Mouse (Mus musculus) small intestine, adult 2 months (tissue): ENCODE measurements around the gene Tmem63a. TPM values are rescaled to one million over a fixed set of nuclear protein-coding genes. Genes with fewer than 3 reads are reported as not detected.

Experiments
- H3K27ac ChIP-seq: fragments of 200-500 bp; 2 replicates; pipeline ENCODE4 v1.5.1; 2012; ENCODE audit warnings: low read depth, low read length, control low read depth, inconsistent platforms; ENCODE audit not compliant: insufficient read depth
- H3K27me3 ChIP-seq: fragments of 200-500 bp; 2 replicates; pipeline ENCODE4 v1.6.1; 2012; ENCODE audit warnings: mild to moderate bottlenecking, moderate library complexity, low read length, inconsistent platforms; ENCODE audit not compliant: control insufficient read depth, insufficient read depth
- H3K36me3 ChIP-seq: fragments of 200-500 bp; 2 replicates; pipeline ENCODE4 v1.6.1; 2012; ENCODE audit warnings: mild to moderate bottlenecking, low read length, control low read depth, inconsistent platforms; ENCODE audit not compliant: control insufficient read depth, insufficient read depth
- H3K4me1 ChIP-seq: fragments of 200-500 bp; 2 replicates; pipeline ENCODE4 v1.6.1; 2012; ENCODE audit warnings: low read length, inconsistent platforms, mixed read lengths; ENCODE audit not compliant: control insufficient read depth, insufficient read depth, insufficient read length
- H3K4me3 ChIP-seq: fragments of 200-500 bp; 2 replicates; pipeline ENCODE4 v1.5.1; 2012; ENCODE audit warnings: low read depth, mild to moderate bottlenecking, control low read depth, inconsistent platforms, low read length, moderate library complexity
- CTCF ChIP-seq: fragments of 200-500 bp; IDR thresholded peaks from 2 replicates; pipeline ENCODE4 v1.5.1; 2012; ENCODE audit warnings: low read depth, mild to moderate bottlenecking, control low read depth, inconsistent platforms, low read length, moderate library complexity, mixed read lengths; ENCODE audit not compliant: insufficient replicate concordance, insufficient read length; ENCODE audit errors: extremely low read depth
- POLR2A ChIP-seq: fragments of 200-500 bp; IDR thresholded peaks from 2 replicates; pipeline ENCODE4 v1.6.1; 2012; ENCODE audit warnings: low read depth, mild to moderate bottlenecking, control low read depth, inconsistent platforms, low read length, moderate library complexity
- WGBS: fragments of 180-500 bp; shearing (Covaris S2); methylation state at CpG from one replicate; pipeline ENCODE4 v1.1.7; 2018; 5-methylcytosine and 5-hydroxymethylcytosine counted together
- polyA plus RNA-seq: library from polyadenylated mRNA; depleted of rRNA; stranded (reverse); fragments of >200 nt; gene quantifications from 2 replicates; pipeline ENCODE4 v1.2.3, GENCODE M21; 2012; rRNA removed

The Tmem63a gene
- polyA plus RNA-seq, 1 experiment = 23.5 TPM

DNA sequence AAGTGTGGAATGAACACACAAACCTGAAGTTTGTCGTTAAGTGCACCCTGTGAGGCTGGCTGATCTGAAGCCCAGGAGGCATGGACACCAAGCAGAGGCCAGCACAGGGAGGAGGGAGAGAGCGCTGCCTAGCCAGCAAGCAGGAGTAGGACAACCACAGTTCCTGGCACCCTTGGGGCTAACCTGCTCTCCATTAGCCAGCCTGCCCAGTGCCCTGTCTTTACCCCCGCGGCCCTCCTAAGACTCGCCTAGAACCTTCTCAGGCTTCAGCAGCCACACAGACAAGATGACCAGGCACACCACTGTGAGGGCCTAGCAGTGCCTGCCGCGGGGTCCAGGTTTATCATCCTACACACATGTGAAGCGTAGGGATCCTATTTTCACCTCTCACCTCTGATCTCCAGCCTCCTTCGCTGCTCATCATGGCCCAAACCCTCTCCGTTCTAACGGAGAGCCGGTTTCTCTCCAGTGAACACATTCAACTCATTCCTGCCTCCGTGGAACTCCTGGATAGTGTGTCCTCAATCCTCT, 75.8 kb downstream of the Tmem63a start:
- 81% methylated on average over 13 of the region's 13 CpGs for WGBS

DNA sequence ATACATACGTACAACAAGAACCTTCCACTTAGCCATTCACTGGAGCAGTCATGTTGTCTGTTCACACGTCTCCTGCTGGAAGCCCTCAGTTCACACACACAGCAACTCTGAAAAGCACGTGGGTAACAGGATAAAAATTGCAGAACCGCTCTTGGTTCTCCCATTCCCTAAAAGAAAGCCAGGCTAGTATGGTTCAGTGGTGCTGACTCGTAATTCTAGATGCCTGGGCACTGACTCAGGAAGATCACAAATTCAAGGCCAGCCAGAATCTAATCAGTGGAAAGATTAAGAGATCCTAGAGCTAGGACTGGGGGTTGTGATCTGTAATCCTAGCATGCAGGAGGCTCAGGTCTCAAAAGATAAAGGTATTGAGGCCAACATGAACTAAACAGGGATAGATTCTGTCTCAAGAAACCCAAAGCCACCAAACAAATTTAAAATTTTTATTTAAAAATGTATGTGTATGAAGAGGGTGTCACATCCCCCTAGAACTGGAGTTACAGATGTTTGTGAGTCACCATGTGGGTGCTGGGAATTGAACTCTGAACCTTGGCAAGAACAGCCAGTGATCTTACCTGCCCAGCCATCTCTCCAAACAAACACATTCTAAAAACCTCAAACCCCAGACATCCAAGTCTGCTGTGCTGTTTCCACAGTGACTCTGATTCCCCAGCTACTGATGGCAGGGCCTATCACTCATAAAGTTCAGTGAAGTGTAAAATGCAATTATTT, 78.8 kb downstream of the Tmem63a start, which contains the start of gene Ephx1:
Gene Ephx1 (minus strand): TSS at position 149 of the 732 bp plus-strand sequence.
- TF ChIP-seq CTCF (no peak), POLR2A (no peak)
- no peaks in the 10 kb centered on the region for H3K27me3 ChIP-seq
- H3K4me1 ChIP-seq = peaks cover 15% of the 10 kb centered on the region
- no peaks in the 10 kb centered on the region for H3K36me3 ChIP-seq
- H3K27ac ChIP-seq = no peak within 1 kb of the TSS
- H3K4me3 ChIP-seq = no peak within 1 kb of the TSS
- WGBS = 60% methylated on average over 5 of the region's 5 CpGs

More for the DNA sequence above, 75.8 kb downstream of the Tmem63a start:
- Histone ChIP-seq H3K27me3 (no peaks in the 10 kb centered on the region), H3K36me3 (no peaks in the 10 kb centered on the region), H3K27ac (no peak overlapping the region), H3K4me3 (no peak overlapping the region), H3K4me1 (peaks cover 30% of the 10 kb centered on the region)
- no peak for TF ChIP-seq POLR2A
- no peak for TF ChIP-seq CTCF

DNA sequence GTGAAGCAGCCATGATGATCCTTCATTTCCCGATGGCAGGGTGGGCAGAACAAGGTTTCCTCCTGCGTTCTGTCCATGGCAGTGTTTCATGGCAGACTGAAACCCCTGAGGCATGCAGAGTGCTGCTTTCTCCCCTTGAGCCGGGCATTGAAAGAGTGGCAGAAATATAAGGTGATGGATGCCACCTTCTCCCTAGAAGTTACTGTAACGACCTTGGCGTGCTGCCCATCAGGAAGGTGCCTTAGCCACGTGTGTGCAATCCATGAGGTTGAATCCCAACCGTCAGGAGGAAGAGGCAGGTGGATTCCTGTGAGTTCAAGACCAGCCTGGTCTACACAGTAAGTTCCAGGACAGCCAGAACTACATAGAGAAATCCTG, 79.3 kb downstream of the Tmem63a start:
- 45% methylated on average over 7 of the region's 7 CpGs for WGBS
- Histone ChIP-seq H3K4me3 (no peak overlapping the region), H3K27me3 (no peaks in the 10 kb centered on the region), H3K4me1 (peaks cover 12% of the 10 kb centered on the region), H3K27ac (no peak overlapping the region), H3K36me3 (no peaks in the 10 kb centered on the region)
- TF ChIP-seq CTCF (no peak), POLR2A (no peak)

DNA sequence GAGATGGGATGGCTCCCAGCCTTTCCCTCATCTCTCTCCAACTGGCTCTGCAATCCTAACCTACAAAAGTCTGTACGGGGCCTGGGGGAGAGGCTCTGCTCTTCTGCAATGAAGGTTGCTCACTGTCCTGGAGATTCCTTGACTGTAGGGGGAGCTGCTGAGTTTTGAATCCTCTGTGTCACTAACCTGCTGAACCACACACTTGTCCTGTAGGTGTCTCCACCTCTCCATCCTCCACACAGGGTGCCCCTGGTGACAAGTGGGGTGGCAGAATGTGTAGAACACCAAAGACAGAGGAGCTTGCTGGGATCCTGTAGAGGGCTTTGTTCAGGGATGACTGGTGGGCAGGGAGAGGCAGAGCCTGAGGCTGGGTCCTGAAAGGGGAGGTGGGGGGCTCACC, 80.1 kb downstream of the Tmem63a start:
- Histone ChIP-seq H3K27ac (no peak overlapping the region), H3K4me3 (no peak overlapping the region), H3K4me1 (peaks cover 5% of the 10 kb centered on the region; the same call in 1 of the 2 replicates), H3K36me3 (no peaks in the 10 kb centered on the region), H3K27me3 (no peaks in the 10 kb centered on the region)
- 4% methylated on average over 1 of the region's 1 CpGs for WGBS
- TF ChIP-seq CTCF = peak; percentile 73; the same call in 1 of the 2 replicates
- TF ChIP-seq POLR2A = no peak

Other genes with a start within 250 kb of the Tmem63a start
- not detected in 2 replicates for gene Mixl1, start 245.3 kb upstream of the Tmem63a start, polyA plus RNA-seq
- gene Acbd3, start 216.3 kb upstream of the Tmem63a start, polyA plus RNA-seq = 5.5 and 10.7 TPM in 2 replicates
- 156 and 262 TPM in 2 replicates for gene H3f3a, start 128.4 kb upstream of the Tmem63a start, polyA plus RNA-seq
- gene Sde2, start 91.2 kb upstream of the Tmem63a start, polyA plus RNA-seq = 3.2 and 5.9 TPM in 2 replicates
- not detected in 2 replicates for gene Lefty2, start 49.2 kb upstream of the Tmem63a start, polyA plus RNA-seq
- gene Pycr2, start 38.1 kb upstream of the Tmem63a start, polyA plus RNA-seq = 21.8 and 23.2 TPM in 2 replicates
- 6.3 and 7.1 TPM in 2 replicates for gene Lefty1, start 7.3 kb upstream of the Tmem63a start, polyA plus RNA-seq
- gene Ephx1, start 78.6 kb downstream of the Tmem63a start, polyA plus RNA-seq = 10.0 and 10.6 TPM in 2 replicates
- gene 9130409I23Rik, start 108.9 kb downstream of the Tmem63a start, polyA plus RNA-seq = not detected in 2 replicates
- gene Nvl, start 201.9 kb downstream of the Tmem63a start, polyA plus RNA-seq = 2.4 and 3.4 TPM in 2 replicates
- 9.2 and 19.6 TPM in 2 replicates for gene Cnih4, start 202.3 kb downstream of the Tmem63a start, polyA plus RNA-seq